Mouse (Mus musculus): ENCODE data around the gene Strada. TPM values are rescaled to one million over a fixed set of nuclear protein-coding genes. Genes with fewer than 3 reads are reported as not detected.
"Not testable (repeated sequence)": the region's sequence is repeated elsewhere in the genome, so short reads cannot be mapped to it uniquely, and the experiment has no call there.

Strada gene
- total and polyA plus RNA-seq, 3 experiments, result 21.1 to 36.2 (median 28.9) TPM

GRCm38 (mm10) chr11:106129477-106129876 lies 72.5 kb downstream of the Strada start:
- Histone ChIP-seq H3K4me1 (ENCODE audit: insufficient read depth, low read depth, low read length) (peaks cover 30% of the 10 kb centered on the region), H3K36me3 (replicated peaks) (peaks cover 32% of the 10 kb centered on the region), H3K9me3 (replicated peaks) (no peaks in the 10 kb centered on the region), H3K4me3 (ENCODE audit: low read depth, low read length) (no peak overlapping the region), H3K27me3 (ENCODE audit: insufficient read depth, low read length) (no peaks in the 10 kb centered on the region)
- DNase-seq (ENCODE audit: low spot score) (peak; percentile 35), ATAC-seq (ENCODE audit: extremely low read depth, insufficient number of reproducible peaks, low FRiP score, poor library complexity, severe bottlenecking) (peak; percentile 90)
- TF ChIP-seq GATA2 (IDR thresholded peaks at IDR 0.05; ENCODE audit: borderline replicate concordance, low read depth, low read length), result no peak
- TF ChIP-seq CTCF (IDR thresholded peaks at IDR 0.05; ENCODE audit: low read depth, low read length), result no peak
- TF ChIP-seq POLR2AphosphoS5 (IDR thresholded peaks at IDR 0.05; ENCODE audit: insufficient replicate concordance, low read depth, low read length), result no peak
- TF ChIP-seq GATA1 (IDR thresholded peaks at IDR 0.05; ENCODE audit: borderline replicate concordance, low read length), result no peak
- peak; percentile 83 for TF ChIP-seq TAL1 (conservative IDR thresholded peaks at IDR 0.05; ENCODE audit: low read depth, low read length)

DNA sequence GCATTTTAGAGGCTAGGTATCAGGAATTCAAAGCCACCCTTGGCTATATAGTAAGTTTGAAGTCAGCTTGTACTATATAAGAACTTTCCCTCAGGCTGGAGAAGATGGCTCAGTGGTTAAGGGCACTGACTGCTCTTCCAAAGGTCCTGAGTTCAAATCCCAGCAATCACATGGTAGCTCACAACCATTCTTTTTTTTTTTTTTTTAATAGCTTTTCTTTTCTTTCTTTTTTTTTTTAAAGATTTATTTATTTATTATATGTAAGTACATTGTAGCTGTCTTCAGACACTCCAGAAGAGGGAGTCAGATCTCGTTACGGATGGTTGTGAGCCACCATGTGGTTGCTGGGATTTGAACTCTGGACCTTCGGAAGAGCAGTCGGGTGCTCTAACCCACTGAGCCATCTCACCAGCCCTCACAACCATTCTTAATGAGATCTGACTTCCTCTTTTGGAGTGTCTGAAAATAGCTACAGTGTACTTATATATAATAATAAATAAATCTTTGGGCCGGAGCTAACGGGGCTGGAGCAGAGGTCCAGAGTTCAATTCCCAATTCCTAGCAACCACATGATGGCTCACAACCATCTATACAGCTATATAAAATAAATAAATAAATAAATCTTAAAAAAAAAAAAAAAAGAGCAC lies 75.1 kb downstream of the Strada start:
- ATAC-seq (ENCODE audit: extremely low read depth, insufficient number of reproducible peaks, low FRiP score, poor library complexity, severe bottlenecking); H3K27me3 ChIP-seq (ENCODE audit: insufficient read depth, low read length); DNase-seq (ENCODE audit: low spot score); H3K4me3 ChIP-seq (ENCODE audit: low read depth, low read length); H3K9me3 ChIP-seq (replicated peaks): not testable (repeated sequence)
- H3K4me1 ChIP-seq (ENCODE audit: insufficient read depth, low read depth, low read length), result peaks cover 44% of the 10 kb centered on the region
- peaks cover 43% of the 10 kb centered on the region for H3K36me3 ChIP-seq (replicated peaks)

GRCm38 (mm10) chr11:106125827-106126226 lies 76.1 kb downstream of the Strada start:
- no peak for ATAC-seq (ENCODE audit: extremely low read depth, insufficient number of reproducible peaks, low FRiP score, poor library complexity, severe bottlenecking)
- no peak for TF ChIP-seq CTCF (IDR thresholded peaks at IDR 0.05; ENCODE audit: low read depth, low read length)
- TF ChIP-seq POLR2AphosphoS5 (IDR thresholded peaks at IDR 0.05; ENCODE audit: insufficient replicate concordance, low read depth, low read length), result no peak
- TF ChIP-seq GATA1 (IDR thresholded peaks at IDR 0.05; ENCODE audit: borderline replicate concordance, low read length), result no peak
- TF ChIP-seq TAL1 (conservative IDR thresholded peaks at IDR 0.05; ENCODE audit: low read depth, low read length), result no peak
- TF ChIP-seq GATA2 (IDR thresholded peaks at IDR 0.05; ENCODE audit: borderline replicate concordance, low read depth, low read length), result no peak
- no peak overlapping the region for H3K4me3 ChIP-seq (ENCODE audit: low read depth, low read length)
- no peaks in the 10 kb centered on the region for H3K9me3 ChIP-seq (replicated peaks)
- H3K36me3 ChIP-seq (replicated peaks), result peaks cover 48% of the 10 kb centered on the region
- no peak for DNase-seq (ENCODE audit: low spot score)
- H3K27me3 ChIP-seq (ENCODE audit: insufficient read depth, low read length), result no peaks in the 10 kb centered on the region
- H3K4me1 ChIP-seq (ENCODE audit: insufficient read depth, low read depth, low read length), result peaks cover 49% of the 10 kb centered on the region

- Histone ChIP-seq H3K9me3 (replicated peaks) (no peaks in the 10 kb centered on the region), H3K36me3 (replicated peaks) (peaks cover 44% of the 10 kb centered on the region), H3K27me3 (ENCODE audit: insufficient read depth, low read length) (no peaks in the 10 kb centered on the region), H3K4me3 (ENCODE audit: low read depth, low read length) (no peak overlapping the region), H3K4me1 (ENCODE audit: insufficient read depth, low read depth, low read length) (peaks cover 38% of the 10 kb centered on the region)
- ATAC-seq (ENCODE audit: extremely low read depth, insufficient number of reproducible peaks, low FRiP score, poor library complexity, severe bottlenecking), result no peak
- TF ChIP-seq GATA2 (IDR thresholded peaks at IDR 0.05; ENCODE audit: borderline replicate concordance, low read depth, low read length) (no peak), CTCF (IDR thresholded peaks at IDR 0.05; ENCODE audit: low read depth, low read length) (no peak), TAL1 (conservative IDR thresholded peaks at IDR 0.05; ENCODE audit: low read depth, low read length) (no peak), GATA1 (IDR thresholded peaks at IDR 0.05; ENCODE audit: borderline replicate concordance, low read length) (no peak), POLR2AphosphoS5 (IDR thresholded peaks at IDR 0.05; ENCODE audit: insufficient replicate concordance, low read depth, low read length) (no peak)
- DNase-seq (ENCODE audit: low spot score), result no peak
Measured at GRCm38 (mm10) chr11:106124784-106125183, 77.2 kb downstream of the Strada start.

DNA sequence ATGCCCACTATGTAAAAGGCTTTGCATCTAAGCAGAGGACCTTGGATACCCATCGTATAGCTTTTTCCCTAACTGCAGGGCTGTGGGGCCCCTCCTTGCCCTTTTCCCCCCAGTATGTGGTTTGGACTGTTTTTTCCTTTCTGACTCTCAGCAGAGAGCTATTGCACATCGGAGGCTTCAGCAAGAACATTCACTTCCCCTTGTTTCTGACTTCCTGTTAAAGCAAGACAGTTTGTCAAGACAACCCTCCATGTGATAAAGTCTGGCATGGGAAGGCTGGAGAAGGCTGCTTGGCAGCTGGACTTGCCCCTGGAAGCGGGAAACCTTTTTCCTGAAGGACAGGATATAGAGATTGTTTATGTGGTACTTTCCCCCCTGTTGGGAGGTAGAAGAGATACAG lies 79.2 kb downstream of the Strada start:
- H3K4me1 ChIP-seq (ENCODE audit: insufficient read depth, low read depth, low read length), result peaks cover 26% of the 10 kb centered on the region
- TF ChIP-seq CTCF (IDR thresholded peaks at IDR 0.05; ENCODE audit: low read depth, low read length), result no peak
- no peak for TF ChIP-seq TAL1 (conservative IDR thresholded peaks at IDR 0.05; ENCODE audit: low read depth, low read length)
- TF ChIP-seq POLR2AphosphoS5 (IDR thresholded peaks at IDR 0.05; ENCODE audit: insufficient replicate concordance, low read depth, low read length), result no peak
- TF ChIP-seq GATA2 (IDR thresholded peaks at IDR 0.05; ENCODE audit: borderline replicate concordance, low read depth, low read length), result no peak
- no peak for TF ChIP-seq GATA1 (IDR thresholded peaks at IDR 0.05; ENCODE audit: borderline replicate concordance, low read length)
- peaks cover 56% of the 10 kb centered on the region for H3K36me3 ChIP-seq (replicated peaks)
- no peaks in the 10 kb centered on the region for H3K9me3 ChIP-seq (replicated peaks)
- no peaks in the 10 kb centered on the region for H3K27me3 ChIP-seq (ENCODE audit: insufficient read depth, low read length)
- ATAC-seq (ENCODE audit: extremely low read depth, insufficient number of reproducible peaks, low FRiP score, poor library complexity, severe bottlenecking), result no peak
- DNase-seq (ENCODE audit: low spot score), result no peak
- H3K4me3 ChIP-seq (ENCODE audit: low read depth, low read length), result no peak overlapping the region

DNA sequence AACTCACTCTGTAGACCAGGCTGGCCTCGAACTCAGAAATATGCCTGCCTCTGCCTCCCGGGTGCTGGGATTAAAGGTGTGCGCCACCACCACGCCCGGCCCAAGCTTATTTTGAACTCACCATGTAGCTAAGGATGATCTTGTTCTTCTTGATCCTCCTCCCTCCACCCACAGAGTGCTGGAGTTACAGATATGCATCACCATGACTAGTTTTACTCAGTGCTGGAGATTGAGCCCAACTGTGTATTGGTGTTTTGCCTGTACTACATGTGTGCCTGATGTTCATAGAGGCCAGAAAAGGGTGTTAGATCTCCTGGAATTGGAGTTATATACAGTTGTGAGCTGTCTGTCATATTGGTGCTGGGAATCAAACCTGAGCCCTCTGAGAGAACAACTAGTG lies 79.7 kb downstream of the Strada start:
- no peak for DNase-seq (ENCODE audit: low spot score)

More for the DNA sequence above, 79.7 kb downstream of the Strada start:
- H3K9me3 ChIP-seq (replicated peaks), result no peaks in the 10 kb centered on the region
- ATAC-seq (ENCODE audit: extremely low read depth, insufficient number of reproducible peaks, low FRiP score, poor library complexity, severe bottlenecking), result no peak
- H3K4me1 ChIP-seq (ENCODE audit: insufficient read depth, low read depth, low read length), result peaks cover 26% of the 10 kb centered on the region
- H3K4me3 ChIP-seq (ENCODE audit: low read depth, low read length), result no peak overlapping the region
- TF ChIP-seq GATA2 (IDR thresholded peaks at IDR 0.05; ENCODE audit: borderline replicate concordance, low read depth, low read length), result no peak
- TF ChIP-seq TAL1 (conservative IDR thresholded peaks at IDR 0.05; ENCODE audit: low read depth, low read length), result no peak
- TF ChIP-seq CTCF (IDR thresholded peaks at IDR 0.05; ENCODE audit: low read depth, low read length), result no peak
- no peak for TF ChIP-seq GATA1 (IDR thresholded peaks at IDR 0.05; ENCODE audit: borderline replicate concordance, low read length)
- no peak for TF ChIP-seq POLR2AphosphoS5 (IDR thresholded peaks at IDR 0.05; ENCODE audit: insufficient replicate concordance, low read depth, low read length)
- no peaks in the 10 kb centered on the region for H3K27me3 ChIP-seq (ENCODE audit: insufficient read depth, low read length)
- H3K36me3 ChIP-seq (replicated peaks), result peaks cover 61% of the 10 kb centered on the region

Other genes with a start within 250 kb of the Strada start
- gene Cyb561, start 248.8 kb downstream of the Strada start, total RNA-seq (2014; fragmentation: Nextera tagmentation), result not detected in 2 replicates
- 0.33 and 0.70 TPM in 2 replicates for gene Cyb561, start 248.8 kb downstream of the Strada start, total RNA-seq (2017)
- not detected in 2 replicates for gene Cyb561, start 248.8 kb downstream of the Strada start, polyA plus RNA-seq (2012)
- gene Ace, start 234.2 kb downstream of the Strada start, total RNA-seq (2014; fragmentation: Nextera tagmentation), result not detected in 2 replicates
- gene Ace, start 234.2 kb downstream of the Strada start, total RNA-seq (2017), result not detected in 2 replicates
- not detected in 2 replicates for gene Ace, start 234.2 kb downstream of the Strada start, polyA plus RNA-seq (2012)
- not detected in 2 replicates for gene Ace3, start 207.5 kb downstream of the Strada start, total RNA-seq (2014; fragmentation: Nextera tagmentation)
- not detected in 2 replicates for gene Ace3, start 207.5 kb downstream of the Strada start, total RNA-seq (2017)
- not detected in 2 replicates for gene Ace3, start 207.5 kb downstream of the Strada start, polyA plus RNA-seq (2012)
- not detected in 2 replicates for gene Kcnh6, start 194.0 kb downstream of the Strada start, total RNA-seq (2014; fragmentation: Nextera tagmentation)
- gene Kcnh6, start 194.0 kb downstream of the Strada start, total RNA-seq (2017), result not detected in 2 replicates
- not detected in 2 replicates for gene Kcnh6, start 194.0 kb downstream of the Strada start, polyA plus RNA-seq (2012)
- 70.7 and 84.6 TPM in 2 replicates for gene Dcaf7, start 165.3 kb downstream of the Strada start, total RNA-seq (2014; fragmentation: Nextera tagmentation)
- 70.0 and 74.3 TPM in 2 replicates for gene Dcaf7, start 165.3 kb downstream of the Strada start, total RNA-seq (2017)
- 40.4 and 59.3 TPM in 2 replicates for gene Dcaf7, start 165.3 kb downstream of the Strada start, polyA plus RNA-seq (2012)
- 14.6 and 20.3 TPM in 2 replicates for gene Taco1, start 136.1 kb downstream of the Strada start, total RNA-seq (2014; fragmentation: Nextera tagmentation)
- gene Taco1, start 136.1 kb downstream of the Strada start, total RNA-seq (2017), result 20.4 and 21.4 TPM in 2 replicates
- 18.6 and 19.2 TPM in 2 replicates for gene Taco1, start 136.1 kb downstream of the Strada start, polyA plus RNA-seq (2012)
- 21.1 and 30.0 TPM in 2 replicates for gene Map3k3, start 117.6 kb downstream of the Strada start, total RNA-seq (2014; fragmentation: Nextera tagmentation)
- gene Map3k3, start 117.6 kb downstream of the Strada start, total RNA-seq (2017), result 29.5 and 31.9 TPM in 2 replicates
- 4.5 and 4.9 TPM in 2 replicates for gene Map3k3, start 117.6 kb downstream of the Strada start, polyA plus RNA-seq (2012)
- gene Gm10840, start 41.3 kb downstream of the Strada start, total RNA-seq (2014; fragmentation: Nextera tagmentation), result not detected in 2 replicates
- gene Gm10840, start 41.3 kb downstream of the Strada start, total RNA-seq (2017), result not detected in 2 replicates
- not detected in 2 replicates for gene Gm10840, start 41.3 kb downstream of the Strada start, polyA plus RNA-seq (2012)
- 258 and 309 TPM in 2 replicates for gene Limd2, start 41.3 kb downstream of the Strada start, total RNA-seq (2014; fragmentation: Nextera tagmentation)
- gene Limd2, start 41.3 kb downstream of the Strada start, total RNA-seq (2017), result 77.5 and 94.4 TPM in 2 replicates
- gene Limd2, start 41.3 kb downstream of the Strada start, polyA plus RNA-seq (2012), result 365 and 413 TPM in 2 replicates
- 78.5 and 92.2 TPM in 2 replicates for gene Ccdc47, start 14.2 kb upstream of the Strada start, total RNA-seq (2014; fragmentation: Nextera tagmentation)
- 90.1 and 129 TPM in 2 replicates for gene Ccdc47, start 14.2 kb upstream of the Strada start, total RNA-seq (2017)
- 3.8 and 3.9 TPM in 2 replicates for gene Ccdc47, start 14.2 kb upstream of the Strada start, polyA plus RNA-seq (2012)
- 63.7 and 71.8 TPM in 2 replicates for gene Ddx42, start 14.8 kb upstream of the Strada start, total RNA-seq (2014; fragmentation: Nextera tagmentation)
- 89.0 and 112 TPM in 2 replicates for gene Ddx42, start 14.8 kb upstream of the Strada start, total RNA-seq (2017)
- 28.4 and 50.3 TPM in 2 replicates for gene Ddx42, start 14.8 kb upstream of the Strada start, polyA plus RNA-seq (2012)
- 49.0 and 59.8 TPM in 2 replicates for gene Ftsj3, start 53.9 kb upstream of the Strada start, total RNA-seq (2014; fragmentation: Nextera tagmentation)
- 90.6 and 109 TPM in 2 replicates for gene Ftsj3, start 53.9 kb upstream of the Strada start, total RNA-seq (2017)
- gene Ftsj3, start 53.9 kb upstream of the Strada start, polyA plus RNA-seq (2012), result 11.5 and 21.6 TPM in 2 replicates
- gene Psmc5, start 54.0 kb upstream of the Strada start, total RNA-seq (2014; fragmentation: Nextera tagmentation), result 44.0 and 50.7 TPM in 2 replicates
- gene Psmc5, start 54.0 kb upstream of the Strada start, total RNA-seq (2017), result 90.7 and 96.0 TPM in 2 replicates
- gene Psmc5, start 54.0 kb upstream of the Strada start, polyA plus RNA-seq (2012), result 38.4 and 64.1 TPM in 2 replicates
- 94.1 and 113 TPM in 2 replicates for gene Smarcd2, start 70.8 kb upstream of the Strada start, total RNA-seq (2014; fragmentation: Nextera tagmentation)
- 139 and 149 TPM in 2 replicates for gene Smarcd2, start 70.8 kb upstream of the Strada start, total RNA-seq (2017)
- 138 and 154 TPM in 2 replicates for gene Smarcd2, start 70.8 kb upstream of the Strada start, polyA plus RNA-seq (2012)
- not detected in 2 replicates for gene Tcam1, start 74.5 kb upstream of the Strada start, total RNA-seq (2014; fragmentation: Nextera tagmentation)
- gene Tcam1, start 74.5 kb upstream of the Strada start, total RNA-seq (2017), result 0.12 TPM in 1 of 2 replicates, not detected in the other
- gene Tcam1, start 74.5 kb upstream of the Strada start, polyA plus RNA-seq (2012), result 0.01 TPM in 1 of 2 replicates, not detected in the other
- not detected in 2 replicates for gene Gh, start 99.7 kb upstream of the Strada start, total RNA-seq (2014; fragmentation: Nextera tagmentation)
- not detected in 2 replicates for gene Gh, start 99.7 kb upstream of the Strada start, total RNA-seq (2017)
- gene Gh, start 99.7 kb upstream of the Strada start, polyA plus RNA-seq (2012), result not detected in 2 replicates
- not detected in 2 replicates for gene Cd79b, start 112.6 kb upstream of the Strada start, total RNA-seq (2014; fragmentation: Nextera tagmentation)
- not detected in 2 replicates for gene Cd79b, start 112.6 kb upstream of the Strada start, total RNA-seq (2017)
- gene Cd79b, start 112.6 kb upstream of the Strada start, polyA plus RNA-seq (2012), result 0.03 TPM in 1 of 2 replicates, not detected in the other
- not detected in 2 replicates for gene Scn4a, start 151.1 kb upstream of the Strada start, total RNA-seq (2014; fragmentation: Nextera tagmentation)
- 0.05 TPM in 1 of 2 replicates, not detected in the other for gene Scn4a, start 151.1 kb upstream of the Strada start, total RNA-seq (2017)
- not detected in 2 replicates for gene Scn4a, start 151.1 kb upstream of the Strada start, polyA plus RNA-seq (2012)
- not detected in 2 replicates for gene Prr29, start 163.3 kb upstream of the Strada start, total RNA-seq (2014; fragmentation: Nextera tagmentation)
- 0.16 and 0.23 TPM in 2 replicates for gene Prr29, start 163.3 kb upstream of the Strada start, total RNA-seq (2017)
- gene Prr29, start 163.3 kb upstream of the Strada start, polyA plus RNA-seq (2012), result 0.07 TPM in 1 of 2 replicates, not detected in the other
- 3.7 and 10.3 TPM in 2 replicates for gene Icam2, start 185.9 kb upstream of the Strada start, total RNA-seq (2014; fragmentation: Nextera tagmentation)
- gene Icam2, start 185.9 kb upstream of the Strada start, total RNA-seq (2017), result 42.6 and 53.8 TPM in 2 replicates
- 2.1 and 3.4 TPM in 2 replicates for gene Icam2, start 185.9 kb upstream of the Strada start, polyA plus RNA-seq (2012)